Mouse (Mus musculus) midbrain, embryonic 15.5 days (tissue): ENCODE measurements at regions not wholly inside any gene's neighbourhood (a gene's known extent, or its start where the extent isn't known, plus 50 kb on each side); places are given as distances from the start of the nearest gene placed in this dataset.
A peak's percentile ranks its signal among the peaks of the same experiment; 100 is the strongest.

Experiments used
- ATAC-seq: fragments of 200-750 bp; cut with Nextera tagmentation; replicated peaks from 2 replicates; pipeline ENCODE4 v1.8.0; 2017; ENCODE audit warnings: moderate TSS enrichment
- H3K27ac ChIP-seq: fragments of 300-500 bp; sonication (generic); 2 replicates; pipeline ENCODE4 v1.5.1; 2015; ENCODE audit warnings: mild to moderate bottlenecking, inconsistent platforms
- H3K27me3 ChIP-seq: fragments of 300-500 bp; sonication (generic); replicated peaks from 2 replicates; pipeline ENCODE4 v1.6.1; 2015; ENCODE audit warnings: inconsistent platforms
- H3K36me3 ChIP-seq: fragments of 300-500 bp; sonication (generic); replicated peaks from 2 replicates; pipeline ENCODE4 v1.6.1; 2015; ENCODE audit warnings: inconsistent platforms
- H3K4me1 ChIP-seq: fragments of 300-500 bp; sonication (generic); 2 replicates; pipeline ENCODE4 v1.6.1; 2015; ENCODE audit warnings: inconsistent platforms
- H3K4me2 ChIP-seq: fragments of 300-500 bp; sonication (generic); 2 replicates; pipeline ENCODE4 v1.6.1; 2015; ENCODE audit warnings: inconsistent platforms, mild to moderate bottlenecking, moderate library complexity
- H3K4me3 ChIP-seq: fragments of 300-500 bp; sonication (generic); 2 replicates; pipeline ENCODE4 v1.5.1; 2015; ENCODE audit warnings: mild to moderate bottlenecking, inconsistent platforms
- H3K9ac ChIP-seq: fragments of 300-500 bp; sonication (generic); 2 replicates; pipeline ENCODE4 v1.6.1; 2015; ENCODE audit warnings: mild to moderate bottlenecking, inconsistent platforms
- H3K9me3 ChIP-seq: fragments of 300-500 bp; sonication (generic); 2 replicates; pipeline ENCODE4 v1.6.1; 2016; ENCODE audit warnings: inconsistent platforms
- WGBS: fragments of 180-500 bp; shearing (Covaris S2); methylation state at CpG from one replicate; pipeline ENCODE4 v1.1.7; 2015; ENCODE audit warnings: mixed read lengths; 5-methylcytosine and 5-hydroxymethylcytosine counted together

GRCm38 (mm10) chr19:13980988-13981630 lies 67.8 kb downstream of the Olfr1505 start:
- Histone ChIP-seq H3K27me3 (peaks cover 4% of the 10 kb centered on the region; the same call in 1 of the 2 replicates), H3K9ac (no peak overlapping the region), H3K36me3 (no peaks in the 10 kb centered on the region), H3K9me3 (no peaks in the 10 kb centered on the region), H3K27ac (no peak overlapping the region), H3K4me3 (no peak overlapping the region), H3K4me2 (no peak overlapping the region), H3K4me1 (no peaks in the 10 kb centered on the region)
- ATAC-seq = peak; percentile 88
- 21% methylated on average over 4 of the region's 4 CpGs for WGBS

- H3K9me3 ChIP-seq = no peaks in the 10 kb centered on the region
- H3K4me2 ChIP-seq = no peak overlapping the region
- ATAC-seq = peak; percentile 60; the same call in 1 of the 2 replicates
- 67% methylated on average over 3 of the region's 3 CpGs for WGBS
- H3K27me3 ChIP-seq = peaks cover 4% of the 10 kb centered on the region; the same call in 1 of the 2 replicates
- H3K27ac ChIP-seq = no peak overlapping the region
- H3K4me3 ChIP-seq = no peak overlapping the region
- H3K4me1 ChIP-seq = no peaks in the 10 kb centered on the region
- H3K36me3 ChIP-seq = no peaks in the 10 kb centered on the region
- H3K9ac ChIP-seq = no peak overlapping the region
Measured at GRCm38 (mm10) chr19:13982823-13983222, 69.5 kb downstream of the Olfr1505 start.
